ENCODE assay signal across 8 mouse cellular contexts in genomic region chr4:32915928-32916327, GRCm38 (mm10). TPM values are rescaled to one million over a fixed set of nuclear protein-coding genes. Genes with fewer than 3 reads are reported as not detected.
DNase-seq lines count a peak whose midpoint lies in the region; ATAC-seq and TF ChIP-seq lines count a peak whose summit lies in the region.

No protein-coding gene starts in this region.

- H3K4me2 ChIP-seq in heart, postnatal 0 days (ENCODE audit: low read depth, low read length): no peak overlapping the region
- no peak overlapping the region; the same call in 1 of the 2 replicates for H3K4me2 ChIP-seq in embryonic facial prominence, embryonic 13.5 days
- peak overlapping the region; percentile 28 for H3K4me2 ChIP-seq in midbrain, embryonic 16.5 days (ENCODE audit: low read length)

- TF ChIP-seq CTCF in heart, postnatal 0 days (IDR thresholded peaks at IDR 0.05; ENCODE audit: low read depth): no peak

- H3K36me3 ChIP-seq in heart, postnatal 0 days (replicated peaks; ENCODE audit: control insufficient read depth, insufficient read depth, low read length): no peaks in the 10 kb centered on the region
- H3K36me3 ChIP-seq in embryonic facial prominence, embryonic 13.5 days: no peaks in the 10 kb centered on the region
- H3K36me3 ChIP-seq in midbrain, embryonic 16.5 days (ENCODE audit: control insufficient read depth, insufficient read depth, low read length): no peaks in the 10 kb centered on the region

- H3K9ac ChIP-seq in heart, postnatal 0 days (replicated peaks; ENCODE audit: low read depth, low read length): no peak overlapping the region
- no peak overlapping the region for H3K9ac ChIP-seq in embryonic facial prominence, embryonic 13.5 days
- no peak overlapping the region for H3K9ac ChIP-seq in midbrain, embryonic 16.5 days (ENCODE audit: low read depth, low read length)

- TF ChIP-seq EP300 in heart, postnatal 0 days (IDR thresholded peaks at IDR 0.05; ENCODE audit: low read depth): no peak

- no peak overlapping the region for H3K4me3 ChIP-seq in heart, postnatal 0 days (ENCODE audit: low read depth, low read length)
- no peak overlapping the region for H3K4me3 ChIP-seq in embryonic facial prominence, embryonic 13.5 days
- H3K4me3 ChIP-seq in midbrain, embryonic 16.5 days (ENCODE audit: low read depth, low read length): no peak overlapping the region

- 43% methylated on average over 8 of the region's 8 CpGs for WGBS in heart, postnatal 0 days
- 30% methylated on average over 8 of the region's 8 CpGs for WGBS in embryonic facial prominence, embryonic 13.5 days
- WGBS in midbrain, embryonic 16.5 days: 17% methylated on average over 8 of the region's 8 CpGs

- peak; percentile 28 for DNase-seq in heart, postnatal 0 days (ENCODE audit: low spot score)
- DNase-seq in heart, postnatal 25 days (ENCODE audit: low spot score): no peak
- peak; percentile 9 to 34 for DNase-seq in kidney, adult 8-10 months
- DNase-seq in ovary, postnatal 10 days (ENCODE audit: low spot score): no peak
- no peak for DNase-seq in right cerebral cortex, postnatal 10 days (ENCODE audit: low spot score in 2 of 2)

- intact Hi-C loops in heart, postnatal 25 days (cut with DNase I): no loop called here

- no peak overlapping the region for H3K27ac ChIP-seq in heart, postnatal 0 days (ENCODE audit: low read depth)
- H3K27ac ChIP-seq in embryonic facial prominence, embryonic 13.5 days: no peak overlapping the region
- peak overlapping the region; percentile 58 for H3K27ac ChIP-seq in midbrain, embryonic 16.5 days (ENCODE audit: low read length)

- H3K27me3 ChIP-seq in heart, postnatal 0 days (ENCODE audit: control insufficient read depth, insufficient read depth, low read length): no peaks in the 10 kb centered on the region
- H3K27me3 ChIP-seq in embryonic facial prominence, embryonic 13.5 days: no peaks in the 10 kb centered on the region
- no peaks in the 10 kb centered on the region for H3K27me3 ChIP-seq in midbrain, embryonic 16.5 days (ENCODE audit: control insufficient read depth, insufficient read depth, low read depth, low read length)

- no peaks in the 10 kb centered on the region for H3K9me3 ChIP-seq in heart, postnatal 0 days (replicated peaks; ENCODE audit: control insufficient read depth, low read length)
- H3K9me3 ChIP-seq in embryonic facial prominence, embryonic 13.5 days: no peaks in the 10 kb centered on the region
- no peaks in the 10 kb centered on the region for H3K9me3 ChIP-seq in midbrain, embryonic 16.5 days (replicated peaks; ENCODE audit: control insufficient read depth, low read length, poor library complexity, severe bottlenecking)

- no peak for ATAC-seq in heart, postnatal 0 days (ENCODE audit: insufficient read depth, low read depth)
- 0 out of 2 replicates have a peak, but pooled peaks have one; percentile 53 for ATAC-seq in embryonic facial prominence, embryonic 13.5 days (ENCODE audit: insufficient number of reproducible peaks, insufficient read depth, low FRiP score, low TSS enrichment, low read depth)
- peak; percentile 69 for ATAC-seq in midbrain, embryonic 16.5 days
- no peak for ATAC-seq in monocyte, adult 5-6 weeks (replicated peaks; ENCODE audit: insufficient number of reproducible peaks, low FRiP score, low TSS enrichment, poor library complexity, severe bottlenecking)

- no peaks in the 10 kb centered on the region for H3K4me1 ChIP-seq in heart, postnatal 0 days (ENCODE audit: control insufficient read depth, insufficient read depth)
- H3K4me1 ChIP-seq in embryonic facial prominence, embryonic 13.5 days: peaks cover 20% of the 10 kb centered on the region
- H3K4me1 ChIP-seq in midbrain, embryonic 16.5 days (ENCODE audit: control insufficient read depth, insufficient read depth, low read length): peaks cover 18% of the 10 kb centered on the region

RNA-seq across cellular contexts. Expression of gene Ankrd6, which starts 34.7 kb away (rescaled TPM):
- 1.6 and 20.0 TPM in 2 replicates for total RNA-seq in heart, postnatal 0 days (2014; rRNA removed; ENCODE audit: low replicate concordance)
- polyA plus RNA-seq in heart, postnatal 0 days (2015; fragmentation: Nextera tagmentation; extraction: Ambion mirVana): 2.3 and 2.4 TPM in 2 replicates
- total RNA-seq in heart, postnatal 25 days (2021): 1 to 10 TPM; 2.7 to 3.7 TPM
- 12.1 and 14.6 TPM in 2 replicates for polyA plus RNA-seq in embryonic facial prominence, embryonic 13.5 days (2015; fragmentation: Nextera tagmentation; extraction: Ambion mirVana)
- polyA plus RNA-seq in midbrain, embryonic 16.5 days (2015; fragmentation: Nextera tagmentation; extraction: Ambion mirVana): 35.7 and 37.9 TPM in 2 replicates
- not detected in 3 replicates for total RNA-seq in monocyte, adult 5-6 weeks (2017)

Comparison
In these comparisons a context has a peak if more than half of its experiments do, and no peak if none do; other contexts are left out.
1. DNase-seq: peak in heart, postnatal 0 days (single experiment) and kidney, adult 8-10 months (2 of 2); none in heart, postnatal 25 days (single experiment), ovary, postnatal 10 days (single experiment) and right cerebral cortex, postnatal 10 days (0 of 2).
2. ATAC-seq: peak in embryonic facial prominence, embryonic 13.5 days (single experiment) and midbrain, embryonic 16.5 days (single experiment); none in heart, postnatal 0 days (single experiment) and monocyte, adult 5-6 weeks (single experiment).